Mouse (Mus musculus) neural tube, embryonic 12.5 days (tissue): Measurements from ENCODE around the gene Tkt. TPM values are rescaled to one million over a fixed set of nuclear protein-coding genes. Genes with fewer than 3 reads are reported as not detected.
A peak's percentile ranks its signal among the peaks of the same experiment; 100 is the strongest.

Experiments
- ATAC-seq: fragments of 200-750 bp; cut with Nextera tagmentation; 2 replicates; pipeline ENCODE4 v1.8.0; 2017; ENCODE audit warnings: low read depth, mild to moderate bottlenecking, moderate TSS enrichment, moderate library complexity; ENCODE audit not compliant: low FRiP score
- H3K27ac ChIP-seq: fragments of 300-500 bp; sonication (generic); 2 replicates; pipeline ENCODE4 v1.5.1; 2016
- H3K27me3 ChIP-seq: fragments of 300-500 bp; sonication (generic); replicated peaks from 2 replicates; pipeline ENCODE4 v1.6.1; 2016; ENCODE audit warnings: mild to moderate bottlenecking
- H3K36me3 ChIP-seq: fragments of 300-500 bp; sonication (generic); 2 replicates; pipeline ENCODE4 v1.6.1; 2016; ENCODE audit warnings: mild to moderate bottlenecking
- H3K4me1 ChIP-seq: fragments of 300-500 bp; sonication (generic); 2 replicates; pipeline ENCODE4 v1.6.1; 2016
- H3K4me2 ChIP-seq: fragments of 300-500 bp; sonication (generic); replicated peaks from 2 replicates; pipeline ENCODE4 v1.6.1; 2016; ENCODE audit warnings: mild to moderate bottlenecking
- H3K4me3 ChIP-seq: fragments of 300-500 bp; sonication (generic); 2 replicates; pipeline ENCODE4 v1.5.1; 2016
- H3K9ac ChIP-seq: fragments of 300-500 bp; sonication (generic); 2 replicates; pipeline ENCODE4 v1.6.1; 2016; ENCODE audit warnings: mild to moderate bottlenecking
- H3K9me3 ChIP-seq: fragments of 300-500 bp; sonication (generic); 2 replicates; pipeline ENCODE4 v1.6.1; 2016; ENCODE audit warnings: mild to moderate bottlenecking
- WGBS: fragments of 180-500 bp; shearing (Covaris S2); methylation state at CpG from one replicate; pipeline ENCODE4 v1.1.7; 2016; 5-methylcytosine and 5-hydroxymethylcytosine counted together
- microRNA-seq: library from miRNA; unstranded; fragments of <30 nt; microRNA quantifications from one replicate; pipeline ENCODE4, GENCODE M21; 2017
- polyA plus RNA-seq: library from polyadenylated mRNA; unstranded; fragments of >200 nt; fragmentation: Nextera tagmentation; extraction: Ambion mirVana; gene quantifications from 2 replicates; pipeline ENCODE4 v1.2.1, GENCODE M21; 2016

The Tkt gene
- polyA plus RNA-seq, 1 experiment from 2014 or later, result 215 TPM

- H3K27ac ChIP-seq, result no peak overlapping the region
- no peaks in the 10 kb centered on the region for H3K36me3 ChIP-seq
- no peak overlapping the region for H3K4me3 ChIP-seq
- H3K9ac ChIP-seq, result no peak overlapping the region
- no peaks in the 10 kb centered on the region for H3K27me3 ChIP-seq
- 90% methylated on average over 2 of the region's 2 CpGs for WGBS
- no peak overlapping the region for H3K4me2 ChIP-seq
- no peaks in the 10 kb centered on the region for H3K9me3 ChIP-seq
- H3K4me1 ChIP-seq, result no peaks in the 10 kb centered on the region
- no peak for ATAC-seq
These were observed 65.0 kb downstream of the Tkt start for GRCm38 (mm10) chr14:30612962-30613715.

GRCm38 (mm10) chr14:30616751-30617150 lies 68.6 kb downstream of the Tkt start:
- ATAC-seq, result no peak
- Histone ChIP-seq H3K4me3 (no peak overlapping the region), H3K27me3 (no peaks in the 10 kb centered on the region), H3K9me3 (no peaks in the 10 kb centered on the region), H3K4me1 (no peaks in the 10 kb centered on the region), H3K27ac (no peak overlapping the region), H3K9ac (no peak overlapping the region), H3K4me2 (no peak overlapping the region), H3K36me3 (no peaks in the 10 kb centered on the region)
- 58% methylated on average over 2 of the region's 2 CpGs for WGBS

- Histone ChIP-seq H3K9me3 (no peaks in the 10 kb centered on the region), H3K9ac (no peak overlapping the region), H3K4me3 (no peak overlapping the region), H3K27me3 (no peaks in the 10 kb centered on the region), H3K27ac (no peak overlapping the region), H3K4me2 (no peak overlapping the region), H3K36me3 (no peaks in the 10 kb centered on the region), H3K4me1 (no peaks in the 10 kb centered on the region; the same call in 1 of the 2 replicates)
- 88% methylated on average over 2 of the region's 2 CpGs for WGBS
- no peak for ATAC-seq
These were observed 70.7 kb downstream of the Tkt start for GRCm38 (mm10) chr14:30618746-30619275.

- no peaks in the 10 kb centered on the region for H3K36me3 ChIP-seq
- no peaks in the 10 kb centered on the region for H3K9me3 ChIP-seq
- no peak overlapping the region for H3K4me3 ChIP-seq
- no peak overlapping the region for H3K4me2 ChIP-seq
- H3K4me1 ChIP-seq, result peaks cover 8% of the 10 kb centered on the region
- H3K9ac ChIP-seq, result no peak overlapping the region
- H3K27me3 ChIP-seq, result no peaks in the 10 kb centered on the region
- no peak overlapping the region for H3K27ac ChIP-seq
- WGBS, result 83% methylated on average over 7 of the region's 7 CpGs
- no peak for ATAC-seq
These were observed 71.9 kb downstream of the Tkt start for GRCm38 (mm10) chr14:30619982-30620578.

- no peak overlapping the region for H3K27ac ChIP-seq
- H3K4me3 ChIP-seq, result no peak overlapping the region
- 0 out of 2 replicates have a peak, but pooled peaks cover 8% of the 10 kb centered on the region for H3K27me3 ChIP-seq
- no peaks in the 10 kb centered on the region for H3K36me3 ChIP-seq
- peaks cover 24% of the 10 kb centered on the region for H3K4me1 ChIP-seq
- no peak for ATAC-seq
- no peaks in the 10 kb centered on the region for H3K9me3 ChIP-seq
- WGBS, result 87% methylated on average over 7 of the region's 7 CpGs
- H3K4me2 ChIP-seq, result no peak overlapping the region
- H3K9ac ChIP-seq, result no peak overlapping the region
These were observed 74.0 kb downstream of the Tkt start for GRCm38 (mm10) chr14:30622130-30622529.

- 89% methylated on average over 8 of the region's 8 CpGs for WGBS
- 0 out of 2 replicates have a peak, but pooled peaks cover 8% of the 10 kb centered on the region for H3K27me3 ChIP-seq
- H3K4me3 ChIP-seq, result no peak overlapping the region
- no peaks in the 10 kb centered on the region for H3K36me3 ChIP-seq
- peaks cover 24% of the 10 kb centered on the region for H3K4me1 ChIP-seq
- no peak overlapping the region for H3K27ac ChIP-seq
- ATAC-seq, result no peak
- no peaks in the 10 kb centered on the region for H3K9me3 ChIP-seq
- no peak overlapping the region for H3K4me2 ChIP-seq
- H3K9ac ChIP-seq, result no peak overlapping the region
These were observed 74.4 kb downstream of the Tkt start for GRCm38 (mm10) chr14:30622556-30622955.

Small RNA genes within 50 kb of the gene (microRNA-seq; reads per million reads assigned to microRNA genes)
- gene Mir3076, result 2.4 reads per million, percentile 4 among the genes with 10 or more reads in this experiment

Other genes with a start within 250 kb of the Tkt start
- 27.4 and 32.0 TPM in 2 replicates for gene Dcp1a, start 68.8 kb upstream of the Tkt start, polyA plus RNA-seq
- 3.0 and 4.6 TPM in 2 replicates for gene Cacna1d, start 56.9 kb upstream of the Tkt start, polyA plus RNA-seq
- gene Prkcd, start 77.9 kb downstream of the Tkt start, polyA plus RNA-seq, result 47.4 and 54.3 TPM in 2 replicates
- gene Rft1, start 106.0 kb downstream of the Tkt start, polyA plus RNA-seq, result 12.0 and 13.5 TPM in 2 replicates
- 17.7 and 18.3 TPM in 2 replicates for gene Sfmbt1, start 166.5 kb downstream of the Tkt start, polyA plus RNA-seq